Mouse (Mus musculus) R1 (cell line): ENCODE results near the gene Krt5.
A peak's percentile ranks its signal among the peaks of the same experiment; 100 is the strongest.
"Not testable (repeated sequence)": the region's sequence is repeated elsewhere in the genome, so short reads cannot be mapped to it uniquely, and the experiment has no call there.

ENCODE experiments used
- DNase-seq: peaks from one replicate; pipeline ENCODE4 v3.0.0-alpha.2; 2018; ENCODE audit warnings: low read depth, low spot score

Gene Krt5

GRCm38 (mm10) chr15:101712720-101713119 lies at the start of gene Krt5:
Krt5 (minus strand) TSS chr15:101712898.
- DNase-seq = no peak

- DNase-seq = peak; percentile 10
Observed at GRCm38 (mm10) chr15:101742711-101743110, 30.0 kb upstream of the Krt5 start, which contains the start of gene Krt71. Krt71 (minus strand) TSS chr15:101743109.

- no peak for DNase-seq
Observed at GRCm38 (mm10) chr15:101737786-101738185, 25.1 kb upstream of the Krt5 start.

GRCm38 (mm10) chr15:101730653-101731052 lies 18.0 kb upstream of the Krt5 start:
- DNase-seq = no peak

- no peak for DNase-seq
Observed at GRCm38 (mm10) chr15:101724686-101725085, 12.0 kb upstream of the Krt5 start.

- DNase-seq = no peak
Observed at GRCm38 (mm10) chr15:101715831-101716230, 3.1 kb upstream of the Krt5 start.

- no peak for DNase-seq
Observed at GRCm38 (mm10) chr15:101714356-101714755, 1.7 kb upstream of the Krt5 start.

- no peak for DNase-seq
Observed at GRCm38 (mm10) chr15:101713731-101714130, 1.0 kb upstream of the Krt5 start.

GRCm38 (mm10) chr15:101708683-101709082 lies 4.0 kb downstream of the Krt5 start:
- DNase-seq = peak; percentile 14

- DNase-seq = no peak
Observed at GRCm38 (mm10) chr15:101707454-101707853, 5.2 kb downstream of the Krt5 start.

- peak; percentile 68 for DNase-seq
Observed at GRCm38 (mm10) chr15:101704066-101704465, 8.6 kb downstream of the Krt5 start.

GRCm38 (mm10) chr15:101702380-101702779 lies 10.3 kb downstream of the Krt5 start:
- DNase-seq = peak; percentile 34

- DNase-seq = no peak
Observed at GRCm38 (mm10) chr15:101699866-101700265, 12.8 kb downstream of the Krt5 start.

- no peak for DNase-seq
Observed at GRCm38 (mm10) chr15:101699192-101699591, 13.5 kb downstream of the Krt5 start.

GRCm38 (mm10) chr15:101697326-101698188 lies 15.1 kb downstream of the Krt5 start:
- no peak for DNase-seq

GRCm38 (mm10) chr15:101694207-101694606 lies 18.5 kb downstream of the Krt5 start, which contains the start of gene Krt6a:
Krt6a (minus strand) TSS chr15:101694307.
- DNase-seq = no peak

GRCm38 (mm10) chr15:101690460-101690859 lies 22.2 kb downstream of the Krt5 start:
- not testable (repeated sequence) for DNase-seq

GRCm38 (mm10) chr15:101688161-101688560 lies 24.5 kb downstream of the Krt5 start:
- DNase-seq = no peak

- no peak for DNase-seq
Observed at GRCm38 (mm10) chr15:101680187-101680586, 32.5 kb downstream of the Krt5 start, which contains the start of gene Krt6b. Krt6b (minus strand) TSS chr15:101680287.

GRCm38 (mm10) chr15:101675978-101676377 lies 36.7 kb downstream of the Krt5 start:
- DNase-seq = no peak
